Mouse (Mus musculus): ENCODE measurements around the gene Eri3. TPM values are rescaled to one million over a fixed set of nuclear protein-coding genes. Genes with fewer than 3 reads are reported as not detected.

The Eri3 gene
- polyA plus RNA-seq, 1 experiment = 67.4 TPM

- no peak overlapping the region for H3K4me3 ChIP-seq (ENCODE audit: insufficient read depth, poor library complexity, severe bottlenecking)
- H3K79me2 ChIP-seq (ENCODE audit: control insufficient read depth, insufficient read depth) = no peaks in the 10 kb centered on the region
- no peak for TF ChIP-seq USF1 (IDR thresholded peaks at IDR 0.05; ENCODE audit: low read depth)
- no peak for TF ChIP-seq MAX (IDR thresholded peaks at IDR 0.05)
- TF ChIP-seq CEBPB (IDR thresholded peaks at IDR 0.05; ENCODE audit: low read depth) = no peak
- no peak for TF ChIP-seq MYOG (IDR thresholded peaks at IDR 0.05; ENCODE audit: control insufficient read depth, extremely low read depth, insufficient read length)
- no peak for TF ChIP-seq MYOD1 (IDR thresholded peaks at IDR 0.05; ENCODE audit: control insufficient read depth, insufficient read length, low read depth)
- TF ChIP-seq CTCF (IDR thresholded peaks at IDR 0.05; ENCODE audit: control insufficient read depth, insufficient read depth, insufficient read length) = no peak
- TF ChIP-seq FOSL1 (IDR thresholded peaks at IDR 0.05; ENCODE audit: insufficient read depth, low read length, poor library complexity, severe bottlenecking) = no peak
- no peaks in the 10 kb centered on the region for H3K27me3 ChIP-seq (ENCODE audit: control insufficient read depth, insufficient read depth, insufficient read length)
- peaks cover 18% of the 10 kb centered on the region for H3K36me3 ChIP-seq (ENCODE audit: control insufficient read depth, insufficient read depth)
- H3K79me3 ChIP-seq (ENCODE audit: low read depth) = no peaks in the 10 kb centered on the region
- no peak overlapping the region for H3ac ChIP-seq (ENCODE audit: control insufficient read depth, insufficient read length, low read depth)
Observed at GRCm38 (mm10) chr4:117613153-117613773, 63.1 kb downstream of the Eri3 start.

GRCm38 (mm10) chr4:117616600-117616999, 66.4 kb downstream of the Eri3 start:
- H3K4me3 ChIP-seq (ENCODE audit: insufficient read depth, poor library complexity, severe bottlenecking) = no peak overlapping the region
- no peaks in the 10 kb centered on the region for H3K27me3 ChIP-seq (ENCODE audit: control insufficient read depth, insufficient read depth, insufficient read length)
- H3K79me3 ChIP-seq (ENCODE audit: low read depth) = no peaks in the 10 kb centered on the region
- no peak for TF ChIP-seq FOSL1 (IDR thresholded peaks at IDR 0.05; ENCODE audit: insufficient read depth, low read length, poor library complexity, severe bottlenecking)
- no peak for TF ChIP-seq CEBPB (IDR thresholded peaks at IDR 0.05; ENCODE audit: low read depth)
- no peak for TF ChIP-seq USF1 (IDR thresholded peaks at IDR 0.05; ENCODE audit: low read depth)
- no peak for TF ChIP-seq CTCF (IDR thresholded peaks at IDR 0.05; ENCODE audit: control insufficient read depth, insufficient read depth, insufficient read length)
- no peak for TF ChIP-seq MAX (IDR thresholded peaks at IDR 0.05)
- no peak for TF ChIP-seq MYOD1 (IDR thresholded peaks at IDR 0.05; ENCODE audit: control insufficient read depth, insufficient read length, low read depth)
- no peak for TF ChIP-seq MYOG (IDR thresholded peaks at IDR 0.05; ENCODE audit: control insufficient read depth, extremely low read depth, insufficient read length)
- no peak overlapping the region for H3ac ChIP-seq (ENCODE audit: control insufficient read depth, insufficient read length, low read depth)
- H3K36me3 ChIP-seq (ENCODE audit: control insufficient read depth, insufficient read depth) = peaks cover 13% of the 10 kb centered on the region
- H3K79me2 ChIP-seq (ENCODE audit: control insufficient read depth, insufficient read depth) = no peaks in the 10 kb centered on the region

DNA sequence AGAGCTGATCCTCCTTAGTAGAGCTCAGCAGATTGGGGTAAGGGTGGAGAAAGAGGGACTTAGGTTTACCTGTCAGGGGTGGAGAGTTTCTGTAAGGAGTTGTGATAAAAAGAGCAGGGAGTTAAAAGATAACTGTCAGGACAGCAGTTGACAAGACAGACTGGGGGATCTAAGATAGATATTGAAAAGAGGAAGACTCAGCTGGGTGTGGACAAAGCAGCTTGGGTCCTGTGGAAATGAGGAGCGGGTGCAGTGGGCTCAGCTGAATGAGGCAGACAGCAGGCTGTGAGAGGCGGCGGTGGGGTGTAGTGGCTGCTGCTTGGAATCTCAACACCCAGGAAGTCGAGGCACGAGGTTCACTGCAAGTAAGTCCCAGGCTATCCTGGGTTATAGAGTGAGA, 72.1 kb downstream of the Eri3 start:
- H3K79me3 ChIP-seq (ENCODE audit: low read depth) = no peaks in the 10 kb centered on the region
- H3K79me2 ChIP-seq (ENCODE audit: control insufficient read depth, insufficient read depth) = no peaks in the 10 kb centered on the region
- no peak overlapping the region for H3ac ChIP-seq (ENCODE audit: control insufficient read depth, insufficient read length, low read depth)
- H3K27me3 ChIP-seq (ENCODE audit: control insufficient read depth, insufficient read depth, insufficient read length) = no peaks in the 10 kb centered on the region
- H3K36me3 ChIP-seq (ENCODE audit: control insufficient read depth, insufficient read depth) = peaks cover 5% of the 10 kb centered on the region
- TF ChIP-seq CTCF (IDR thresholded peaks at IDR 0.05; ENCODE audit: control insufficient read depth, insufficient read depth, insufficient read length) (no peak), USF1 (IDR thresholded peaks at IDR 0.05; ENCODE audit: low read depth) (no peak), MYOG (IDR thresholded peaks at IDR 0.05; ENCODE audit: control insufficient read depth, extremely low read depth, insufficient read length) (no peak), MAX (IDR thresholded peaks at IDR 0.05) (no peak), CEBPB (IDR thresholded peaks at IDR 0.05; ENCODE audit: low read depth) (no peak), FOSL1 (IDR thresholded peaks at IDR 0.05; ENCODE audit: insufficient read depth, low read length, poor library complexity, severe bottlenecking) (no peak), MYOD1 (IDR thresholded peaks at IDR 0.05; ENCODE audit: control insufficient read depth, insufficient read length, low read depth) (no peak)
- H3K4me3 ChIP-seq (ENCODE audit: insufficient read depth, poor library complexity, severe bottlenecking) = no peak overlapping the region

DNA sequence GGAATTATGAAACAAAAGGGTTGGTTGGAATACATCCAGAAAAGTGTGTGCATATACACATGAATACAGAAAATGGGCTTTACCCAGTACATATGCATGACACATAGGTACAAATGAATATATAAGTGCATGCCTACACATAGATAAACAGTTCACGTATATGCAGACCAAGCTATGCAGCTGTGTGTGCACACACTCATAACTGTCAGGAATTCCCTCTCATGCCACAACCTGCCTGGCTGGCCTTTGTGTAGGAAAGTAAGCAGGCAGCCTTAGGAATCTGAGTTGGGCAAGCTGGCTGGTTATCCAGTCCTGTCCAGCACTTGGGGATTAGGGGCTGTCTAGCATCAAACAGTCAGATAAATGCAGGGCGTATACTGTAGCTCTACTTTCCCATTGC, 72.9 kb downstream of the Eri3 start:
- Histone ChIP-seq H3K36me3 (ENCODE audit: control insufficient read depth, insufficient read depth) (peaks cover 8% of the 10 kb centered on the region), H3K79me3 (ENCODE audit: low read depth) (no peaks in the 10 kb centered on the region), H3K4me3 (ENCODE audit: insufficient read depth, poor library complexity, severe bottlenecking) (no peak overlapping the region), H3ac (ENCODE audit: control insufficient read depth, insufficient read length, low read depth) (no peak overlapping the region), H3K79me2 (ENCODE audit: control insufficient read depth, insufficient read depth) (no peaks in the 10 kb centered on the region), H3K27me3 (ENCODE audit: control insufficient read depth, insufficient read depth, insufficient read length) (no peaks in the 10 kb centered on the region)
- no peak for TF ChIP-seq MAX (IDR thresholded peaks at IDR 0.05)
- no peak for TF ChIP-seq CTCF (IDR thresholded peaks at IDR 0.05; ENCODE audit: control insufficient read depth, insufficient read depth, insufficient read length)
- no peak for TF ChIP-seq MYOD1 (IDR thresholded peaks at IDR 0.05; ENCODE audit: control insufficient read depth, insufficient read length, low read depth)
- TF ChIP-seq FOSL1 (IDR thresholded peaks at IDR 0.05; ENCODE audit: insufficient read depth, low read length, poor library complexity, severe bottlenecking) = no peak
- TF ChIP-seq CEBPB (IDR thresholded peaks at IDR 0.05; ENCODE audit: low read depth) = no peak
- TF ChIP-seq MYOG (IDR thresholded peaks at IDR 0.05; ENCODE audit: control insufficient read depth, extremely low read depth, insufficient read length) = no peak
- TF ChIP-seq USF1 (IDR thresholded peaks at IDR 0.05; ENCODE audit: low read depth) = no peak

DNA sequence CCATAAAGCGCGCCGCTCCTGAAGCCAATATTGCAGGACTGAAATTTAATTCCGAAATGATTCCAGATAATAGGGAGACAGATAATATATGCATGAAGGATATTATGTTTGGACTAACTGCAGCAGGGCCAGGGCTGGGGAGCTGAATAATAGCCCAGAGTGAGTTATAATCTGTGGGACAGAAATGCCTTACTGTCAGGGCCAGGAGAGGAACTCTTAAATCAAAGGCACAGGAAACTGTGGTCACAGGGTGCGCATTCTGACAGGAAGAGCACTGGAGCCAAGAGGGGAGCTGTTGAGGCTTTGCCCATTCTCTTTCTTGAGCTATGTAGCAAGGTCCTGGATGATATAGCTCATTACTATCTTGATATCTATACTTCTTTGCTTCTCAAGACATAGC, 74.5 kb downstream of the Eri3 start:
- Histone ChIP-seq H3K79me3 (ENCODE audit: low read depth) (no peaks in the 10 kb centered on the region), H3K79me2 (ENCODE audit: control insufficient read depth, insufficient read depth) (no peaks in the 10 kb centered on the region), H3K27me3 (ENCODE audit: control insufficient read depth, insufficient read depth, insufficient read length) (no peaks in the 10 kb centered on the region), H3ac (ENCODE audit: control insufficient read depth, insufficient read length, low read depth) (no peak overlapping the region), H3K36me3 (ENCODE audit: control insufficient read depth, insufficient read depth) (peaks cover 4% of the 10 kb centered on the region), H3K4me3 (ENCODE audit: insufficient read depth, poor library complexity, severe bottlenecking) (no peak overlapping the region)
- TF ChIP-seq CTCF (IDR thresholded peaks at IDR 0.05; ENCODE audit: control insufficient read depth, insufficient read depth, insufficient read length) (no peak), MYOG (IDR thresholded peaks at IDR 0.05; ENCODE audit: control insufficient read depth, extremely low read depth, insufficient read length) (no peak), CEBPB (IDR thresholded peaks at IDR 0.05; ENCODE audit: low read depth) (no peak), FOSL1 (IDR thresholded peaks at IDR 0.05; ENCODE audit: insufficient read depth, low read length, poor library complexity, severe bottlenecking) (no peak), USF1 (IDR thresholded peaks at IDR 0.05; ENCODE audit: low read depth) (no peak), MAX (IDR thresholded peaks at IDR 0.05) (no peak), MYOD1 (IDR thresholded peaks at IDR 0.05; ENCODE audit: control insufficient read depth, insufficient read length, low read depth) (no peak)

Measured in C2C12 (cell line).